Mouse (Mus musculus) MN1 (cell line): ENCODE results near the gene Relt.

Experiments
- DNase-seq: peaks from one replicate; pipeline ENCODE4 v3.0.0-alpha.2; 2016; ENCODE audit warnings: low spot score

Relt gene

DNA sequence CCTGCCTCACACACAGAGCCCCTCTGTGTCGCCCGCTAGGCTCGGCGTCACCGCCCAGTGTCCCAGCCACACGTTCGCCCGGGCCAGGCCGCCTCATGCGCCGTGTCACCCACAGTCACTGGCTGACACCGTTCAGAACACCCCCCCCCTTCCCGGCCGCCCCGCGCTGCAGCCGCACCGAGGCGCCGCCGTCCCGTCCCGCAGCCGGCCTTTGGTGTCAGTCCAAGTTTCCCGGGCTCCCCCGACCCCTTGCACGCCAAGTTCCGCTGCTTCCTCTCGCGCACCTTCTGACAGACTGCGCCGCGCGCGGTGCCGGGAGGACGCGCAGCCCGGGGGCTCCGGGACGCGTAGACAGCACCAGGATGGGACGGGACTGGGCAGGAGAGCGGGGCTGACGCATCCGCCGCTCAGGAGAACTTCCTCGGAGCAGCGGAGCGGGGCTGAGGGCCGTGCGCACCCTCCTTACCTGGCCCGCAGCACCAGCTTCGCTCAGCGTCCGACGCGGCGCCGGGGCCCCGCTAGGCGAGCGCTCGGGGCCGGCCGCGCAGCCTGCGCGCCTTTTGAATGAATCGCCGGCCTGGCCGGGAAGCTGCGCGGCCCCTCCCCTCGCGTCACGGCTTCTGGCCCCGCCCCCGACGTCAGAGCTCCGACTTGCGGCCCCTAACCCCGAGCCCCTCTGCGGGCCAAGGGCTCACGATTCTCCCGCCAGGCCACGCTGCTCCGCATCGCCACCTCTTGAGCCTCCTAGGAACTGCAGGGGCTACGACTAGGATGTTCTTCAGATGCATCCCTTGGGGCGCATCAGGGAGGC is at the start of gene Relt:
Gene Relt, minus strand, starts transcription at position 619 of the 811 bp plus-strand sequence.
- peak; percentile 98 for DNase-seq

DNA sequence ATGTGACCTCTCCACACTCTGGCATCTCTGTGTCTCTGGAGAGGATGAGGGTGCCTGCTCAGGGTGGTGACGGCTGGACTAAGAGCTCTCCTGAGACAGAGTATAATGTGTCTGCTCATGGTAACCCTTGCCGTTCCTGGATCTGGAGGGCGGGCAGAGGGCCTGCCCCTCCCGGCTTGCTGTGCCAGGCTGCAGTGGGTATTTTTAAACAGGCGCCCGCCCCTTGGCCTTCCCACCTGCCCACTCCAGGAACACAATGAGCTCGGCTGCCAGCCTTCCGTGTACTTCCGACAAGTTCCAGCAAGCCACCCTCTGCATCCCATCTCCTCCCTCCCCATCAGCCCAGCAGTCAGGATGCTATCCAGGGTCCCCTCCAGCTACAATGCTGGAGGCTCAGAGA is 48.5 kb upstream of the Relt start:
- DNase-seq: peak; percentile 30

DNA sequence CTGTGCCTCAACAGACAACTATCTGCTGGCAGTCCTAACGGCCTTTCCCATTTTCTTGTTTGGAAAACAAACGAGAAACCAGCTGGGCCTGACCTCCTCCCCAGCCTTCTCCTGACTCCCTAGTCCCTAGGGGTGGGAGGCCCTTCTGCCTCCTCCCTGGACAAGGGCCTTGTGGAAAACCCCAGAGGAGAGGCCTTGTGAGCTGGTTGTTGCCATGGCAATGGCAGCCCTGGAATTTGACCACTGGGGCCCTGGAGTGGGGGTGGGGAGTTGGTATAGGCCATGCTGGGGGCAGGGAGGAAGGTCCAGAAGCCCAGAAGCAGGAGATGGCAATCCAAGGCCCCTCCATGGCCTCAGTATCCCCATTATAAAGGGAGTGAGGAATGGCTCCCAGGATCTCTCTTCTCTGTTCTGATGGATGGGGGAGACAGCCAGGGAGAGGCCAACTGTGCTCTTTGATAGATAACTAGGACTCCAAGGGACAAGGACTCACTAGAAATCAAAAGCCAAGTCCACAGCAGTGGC is 48.1 kb upstream of the Relt start:
- DNase-seq: peak; percentile 52

DNA sequence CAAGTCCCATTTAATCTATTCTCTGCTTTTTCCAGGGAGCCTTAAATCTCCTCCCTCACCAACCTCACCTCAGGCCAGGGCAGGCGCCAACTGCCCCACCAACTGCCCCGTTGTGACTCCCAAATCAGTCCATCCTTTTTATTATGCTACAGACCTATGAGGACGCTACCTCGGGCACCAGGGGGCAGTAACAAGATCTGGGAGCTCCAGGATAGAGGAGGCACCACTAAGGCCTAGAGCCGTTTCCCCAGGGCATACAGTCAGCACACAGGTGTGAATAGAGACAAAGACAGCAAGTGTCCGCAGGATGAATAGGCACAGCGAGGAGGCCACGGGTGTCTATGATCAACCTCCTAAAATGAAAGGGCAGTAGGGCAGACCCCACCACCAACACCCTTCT is 45.3 kb upstream of the Relt start:
- peak; percentile 31 for DNase-seq

DNA sequence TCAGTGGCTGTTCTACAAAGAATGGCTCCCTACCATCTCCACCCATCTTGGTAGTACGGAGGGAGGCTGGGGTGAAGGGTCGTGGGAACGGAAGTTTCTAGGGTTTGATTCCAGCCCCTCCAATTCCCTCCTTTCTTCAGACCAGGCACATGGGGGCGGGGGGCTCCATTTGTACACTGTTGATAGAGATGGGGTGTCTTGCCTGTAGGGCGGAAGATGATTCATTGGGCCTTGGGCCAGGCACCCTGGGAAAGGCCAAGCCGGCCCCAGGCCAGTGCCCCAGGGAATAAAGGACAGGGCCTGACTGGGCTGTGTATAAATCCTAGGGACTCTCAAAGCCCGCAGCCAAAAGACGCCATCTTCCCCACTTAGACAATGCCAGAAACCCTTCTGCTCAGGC is 44.8 kb upstream of the Relt start:
- no peak for DNase-seq

DNA sequence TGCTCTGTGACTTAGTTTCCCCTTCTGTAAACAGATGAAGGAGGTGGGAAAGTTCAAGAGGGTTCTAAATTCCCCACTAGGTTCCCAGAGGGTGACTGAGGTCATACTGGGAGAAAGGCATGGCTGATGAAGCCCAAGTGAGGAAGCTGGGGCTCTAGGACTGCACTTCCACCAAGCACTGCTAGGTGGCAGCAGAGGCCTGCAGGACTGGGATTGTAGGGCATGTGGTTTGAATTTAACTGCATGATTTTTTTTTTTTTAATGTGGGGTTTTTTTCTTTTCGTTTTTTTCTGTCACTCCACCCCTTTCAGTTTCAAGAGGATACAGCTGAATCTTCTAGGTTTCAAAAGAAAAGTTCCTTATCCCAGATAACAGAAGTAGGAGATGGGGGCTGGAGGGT is 44.0 kb upstream of the Relt start:
- peak; percentile 71 for DNase-seq

DNA sequence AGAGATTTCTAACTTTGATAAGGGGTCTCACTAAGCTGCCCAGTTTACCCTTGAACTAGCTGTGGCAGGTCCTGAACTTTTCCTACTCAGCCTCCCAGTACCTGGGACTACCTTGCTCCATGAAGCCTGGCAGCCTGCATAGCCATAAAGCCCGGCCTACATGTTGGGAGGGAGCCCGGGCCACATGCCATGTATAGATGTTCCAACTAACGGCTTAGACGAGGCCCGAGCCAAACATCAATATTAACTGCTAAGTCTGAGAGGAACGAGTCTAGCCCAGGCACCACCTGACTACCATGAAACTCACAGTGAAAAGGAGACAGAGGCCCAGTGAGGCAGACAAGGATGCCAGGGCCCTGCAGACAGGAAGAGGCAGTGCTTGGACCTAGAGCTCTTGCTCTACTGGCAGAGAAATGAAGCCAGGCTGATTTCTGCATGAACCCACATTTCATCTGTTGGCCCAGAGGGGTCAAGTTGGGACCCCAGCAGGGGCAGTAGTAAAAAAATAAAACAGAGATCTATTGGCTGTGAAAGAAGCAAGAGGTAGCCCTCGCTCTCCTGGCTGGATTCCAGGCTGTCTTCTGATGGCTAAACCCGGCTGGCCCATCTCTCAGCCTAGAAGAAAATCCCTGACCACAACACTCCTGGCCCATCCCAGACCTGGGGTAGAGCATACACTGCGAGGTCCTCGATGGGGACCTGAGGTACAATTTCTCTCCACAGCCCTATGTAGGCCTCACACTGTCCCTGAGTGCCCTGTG is 43.0 kb upstream of the Relt start:
- DNase-seq: no peak

DNA sequence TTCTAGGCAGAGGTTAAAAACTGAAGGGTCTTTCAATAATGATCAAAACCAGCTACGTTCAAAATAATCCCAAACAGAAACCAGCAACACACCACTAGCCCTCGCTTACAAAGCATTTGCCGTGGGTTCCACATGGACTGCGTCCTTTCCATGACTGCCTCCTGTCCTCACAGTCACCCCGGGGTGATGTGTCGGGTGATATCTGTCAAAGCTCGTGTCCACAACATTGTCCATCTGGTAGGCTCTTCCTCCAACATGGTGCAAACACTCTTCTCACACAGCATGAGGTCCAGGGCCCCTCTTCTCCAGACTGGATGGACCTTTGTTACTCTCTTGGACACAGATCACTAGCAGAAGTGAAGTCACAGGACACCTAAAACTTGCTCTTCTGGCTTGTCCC is 41.8 kb upstream of the Relt start:
- no peak for DNase-seq

DNA sequence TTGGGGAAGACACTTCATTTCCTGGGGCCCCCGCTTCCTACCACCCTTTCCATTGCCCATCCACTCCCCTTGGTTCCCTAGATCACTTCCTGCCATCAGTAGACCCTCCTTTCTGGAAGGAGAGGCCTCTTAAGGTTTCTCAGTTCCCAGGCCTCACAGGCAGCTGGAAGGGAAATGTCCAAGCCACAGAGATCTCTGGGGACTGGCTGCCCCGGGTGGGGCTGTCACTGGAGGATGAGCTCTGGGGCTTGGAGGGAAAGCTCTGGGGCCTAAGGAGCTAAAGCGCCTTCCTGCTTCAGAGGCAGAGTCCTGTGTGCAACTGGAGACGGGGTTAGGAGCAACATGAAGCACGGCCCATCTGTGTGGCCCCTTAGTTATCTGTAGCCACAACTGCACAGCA is 41.4 kb upstream of the Relt start:
- DNase-seq: no peak

DNA sequence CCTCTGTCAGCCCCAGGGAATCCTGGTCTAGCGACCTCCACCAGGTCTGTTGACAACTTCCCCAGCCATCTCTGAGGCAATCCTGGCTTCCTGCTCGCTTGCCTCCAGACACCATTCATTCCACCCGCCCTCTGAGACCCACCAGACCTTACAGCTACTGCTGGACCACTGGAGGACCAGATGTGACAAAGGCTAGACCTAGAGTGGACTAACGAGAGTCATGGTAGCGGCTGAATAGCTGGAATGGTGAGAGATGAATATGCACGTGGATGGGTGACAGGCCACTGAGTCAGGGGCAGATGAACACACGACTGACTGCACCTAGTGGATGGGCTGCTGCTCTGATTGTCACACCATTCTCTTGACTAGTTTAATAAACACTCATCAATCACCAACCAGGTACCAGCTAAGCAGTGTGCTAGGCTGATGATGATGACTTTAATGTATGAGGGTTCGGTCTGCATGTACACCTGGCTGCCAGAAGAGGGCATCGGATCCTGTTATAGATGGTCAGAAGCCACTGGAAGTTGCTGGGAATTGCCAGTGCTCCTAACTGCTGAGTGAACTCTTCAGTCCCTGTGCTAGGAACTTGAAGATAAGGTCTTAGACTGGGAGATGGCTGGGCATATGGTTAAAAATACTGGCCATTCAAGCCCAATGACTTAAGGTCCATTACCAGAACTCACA is 39.3 kb upstream of the Relt start:
- no peak for DNase-seq

DNA sequence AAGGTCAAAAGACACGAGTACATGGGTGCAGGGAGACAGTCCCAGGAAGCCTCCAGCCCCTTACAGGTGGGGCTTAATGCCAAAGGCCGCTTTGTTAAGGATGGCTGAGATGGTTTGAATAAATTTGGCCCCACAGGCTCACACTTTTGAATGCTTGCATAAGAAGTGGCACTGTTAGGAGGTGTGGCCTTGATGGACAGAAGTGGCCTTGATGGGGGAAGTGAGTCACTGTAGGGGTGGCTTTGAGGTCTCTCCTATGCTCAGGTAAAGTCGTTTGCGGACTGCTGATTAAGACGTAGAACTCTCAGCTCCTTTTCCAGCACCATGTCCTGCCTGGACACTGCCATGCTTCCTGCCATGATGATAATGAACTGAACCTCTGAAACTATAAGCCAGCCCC is 34.6 kb upstream of the Relt start:
- no peak for DNase-seq

DNA sequence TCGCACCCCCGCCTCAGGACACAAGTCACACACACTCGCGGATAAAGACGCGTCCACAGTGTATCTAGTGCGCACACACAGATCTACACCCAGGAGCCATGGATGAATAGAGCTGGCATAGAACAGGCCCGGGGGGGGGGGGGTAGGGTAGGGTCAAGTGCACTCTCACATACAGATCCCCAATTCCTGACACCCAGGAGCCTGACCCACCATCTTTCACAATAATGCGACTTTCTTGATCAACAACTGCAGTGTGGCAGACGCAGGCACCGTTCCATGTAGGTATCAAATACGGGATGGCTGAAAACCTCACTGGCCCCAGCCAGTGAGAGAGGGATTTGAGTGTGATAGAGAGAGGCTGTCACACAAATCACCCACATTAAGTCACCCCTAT is 31.6 kb upstream of the Relt start:
- DNase-seq: no peak

DNA sequence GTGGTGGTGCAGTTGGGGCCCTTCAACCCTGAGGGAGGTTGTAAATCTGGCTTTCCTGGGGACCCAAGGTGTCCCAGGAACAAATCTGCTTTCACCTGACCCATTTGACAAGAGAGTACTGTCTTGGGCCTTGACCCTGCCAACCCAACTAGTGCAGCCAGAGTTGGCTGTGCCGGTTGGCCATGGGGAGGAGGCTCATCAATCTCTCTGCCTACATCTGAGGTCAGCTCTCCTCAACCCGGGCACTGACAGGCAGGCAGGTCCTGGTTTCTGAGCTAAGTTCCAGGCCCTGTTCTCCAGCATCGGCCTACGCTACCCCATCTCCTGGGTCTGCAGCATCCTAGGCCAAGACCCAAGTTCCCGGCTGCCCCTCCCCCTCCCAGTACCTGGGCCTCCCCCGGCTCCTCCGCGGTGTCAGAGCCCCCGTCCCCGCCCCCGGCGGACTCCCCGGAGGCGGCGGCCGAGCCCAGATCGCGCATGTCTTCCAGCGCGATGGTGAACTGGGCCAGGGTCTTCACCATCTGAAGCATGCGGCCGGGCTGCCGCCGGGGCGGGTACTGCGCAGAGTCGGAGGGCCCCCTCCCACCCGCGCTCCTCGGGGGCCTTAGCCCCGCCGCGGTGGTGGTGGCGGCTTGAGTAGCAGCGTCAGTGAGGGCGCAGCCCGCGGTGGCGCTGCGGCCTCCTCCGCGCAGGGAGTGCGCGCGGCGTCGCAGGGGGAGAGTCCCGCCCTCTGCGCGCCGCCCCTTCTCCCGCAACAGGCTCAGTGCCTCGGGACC is 31.0 kb upstream of the Relt start:
- DNase-seq: peak; percentile 69

DNA sequence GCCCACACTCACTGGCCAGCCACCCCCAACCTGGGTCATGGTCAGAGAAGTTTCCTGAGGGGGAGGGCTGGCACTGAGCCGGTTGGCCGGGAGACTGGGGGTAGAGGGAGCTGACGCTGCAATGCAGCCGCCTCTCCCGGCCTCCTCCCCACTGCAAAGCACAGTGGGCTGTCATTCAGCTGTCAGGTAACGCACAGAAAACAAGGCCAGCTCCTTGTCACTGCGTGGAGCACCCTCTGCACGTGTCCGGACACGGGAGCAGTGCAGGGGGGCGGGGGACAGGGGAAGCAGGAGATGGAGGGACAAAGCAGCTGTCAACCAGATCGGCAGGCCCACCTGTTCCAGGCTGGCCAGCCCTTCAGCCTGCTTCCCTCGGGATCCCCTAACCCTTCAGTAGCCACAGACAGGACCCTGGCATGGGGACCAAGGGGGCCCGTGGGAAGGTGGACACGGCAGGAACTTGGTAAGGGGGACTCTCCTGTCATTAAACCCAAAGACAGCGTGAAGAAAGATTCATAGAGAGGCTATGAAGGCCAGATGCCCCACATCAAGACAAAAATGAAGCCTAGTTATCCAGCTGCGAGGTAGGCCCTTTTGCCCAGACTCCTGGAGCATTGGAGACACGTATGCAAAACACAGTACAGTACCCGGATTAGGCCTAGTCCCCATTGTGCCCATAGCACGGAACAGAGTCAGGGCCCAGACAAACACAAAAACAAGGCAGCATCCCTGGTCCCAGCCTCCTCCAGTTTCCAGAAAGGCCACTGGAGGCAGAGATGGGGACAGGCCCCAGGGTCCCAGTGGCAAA is 30.2 kb upstream of the Relt start:
- DNase-seq: peak; percentile 15

DNA sequence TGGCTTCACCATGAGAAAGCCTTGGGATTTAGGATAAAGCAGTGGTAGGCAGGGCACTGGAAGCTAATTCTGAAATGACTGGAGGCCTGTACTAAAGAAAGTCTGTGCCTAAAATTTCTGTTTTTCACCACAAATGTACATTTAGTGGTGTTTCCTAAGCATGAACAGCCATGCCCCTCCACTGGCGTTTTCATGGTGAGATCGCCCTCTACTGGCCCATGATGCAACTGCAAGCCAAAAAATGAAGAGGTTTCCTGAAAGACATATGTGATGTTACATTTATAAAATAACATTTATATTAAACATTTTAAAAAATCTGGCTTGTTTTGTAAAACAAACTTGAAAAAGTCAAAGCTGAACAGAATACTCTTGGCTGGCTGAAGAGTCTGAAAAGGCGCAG is 23.3 kb upstream of the Relt start:
- DNase-seq: peak; percentile 63

DNA sequence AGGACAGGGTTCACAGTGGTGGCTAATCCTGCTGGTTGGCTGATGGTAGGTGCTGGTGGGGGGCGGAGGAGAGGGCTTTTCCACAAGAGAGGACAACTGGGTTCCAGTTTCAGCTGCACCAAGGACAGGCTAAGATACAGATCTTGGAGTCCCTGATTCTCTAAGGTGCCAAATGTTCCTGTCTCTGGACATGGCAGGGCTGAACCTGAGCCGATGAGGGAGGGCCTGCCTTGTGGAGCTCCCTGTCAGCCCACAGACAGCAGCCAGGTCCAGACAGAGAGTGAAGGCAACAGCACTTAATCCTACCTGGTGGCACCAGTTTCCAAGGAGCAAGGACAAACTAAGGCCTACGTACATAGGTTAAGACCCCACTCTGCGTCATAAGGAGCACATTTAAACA is 21.2 kb upstream of the Relt start:
- DNase-seq: no peak

DNA sequence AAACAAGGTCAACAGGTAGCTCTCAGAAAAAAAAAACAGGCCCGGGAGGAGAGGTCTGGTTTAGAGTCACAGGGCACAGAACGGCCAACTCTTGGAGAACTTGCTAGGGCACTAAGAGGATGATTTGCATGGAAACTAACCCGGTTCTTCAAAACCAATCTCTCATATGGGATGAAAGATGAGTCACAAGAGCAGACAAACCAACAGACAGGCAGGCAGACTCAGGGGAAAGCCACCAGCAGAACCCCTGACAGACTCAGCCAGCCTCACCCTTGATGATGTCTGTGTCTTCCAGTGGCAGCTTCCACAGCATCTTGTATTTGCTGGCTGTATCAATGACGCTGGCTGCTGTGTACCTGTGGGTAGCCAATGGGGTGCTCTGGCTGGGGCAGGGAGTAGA is 18.7 kb upstream of the Relt start:
- DNase-seq: no peak

DNA sequence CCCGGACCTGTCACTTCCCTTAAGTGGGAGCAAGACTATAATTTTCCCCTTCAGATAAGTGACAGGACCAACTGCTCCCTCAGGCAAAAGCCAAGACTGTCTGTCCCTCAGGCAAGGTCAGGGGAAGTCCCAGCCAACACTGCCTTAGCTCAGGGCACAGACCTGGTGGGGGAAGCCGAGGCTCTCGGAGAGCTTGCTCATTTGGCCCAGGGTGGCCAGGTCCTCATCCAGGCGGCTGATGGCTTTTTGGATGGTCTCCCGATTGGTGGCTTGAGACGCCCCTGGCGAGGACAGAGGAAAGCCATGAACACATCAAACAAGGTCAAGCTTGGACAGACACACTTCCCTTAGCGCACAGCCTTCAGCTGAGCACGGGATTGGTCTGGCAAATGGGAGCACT is 18.3 kb upstream of the Relt start:
- DNase-seq: no peak

DNA sequence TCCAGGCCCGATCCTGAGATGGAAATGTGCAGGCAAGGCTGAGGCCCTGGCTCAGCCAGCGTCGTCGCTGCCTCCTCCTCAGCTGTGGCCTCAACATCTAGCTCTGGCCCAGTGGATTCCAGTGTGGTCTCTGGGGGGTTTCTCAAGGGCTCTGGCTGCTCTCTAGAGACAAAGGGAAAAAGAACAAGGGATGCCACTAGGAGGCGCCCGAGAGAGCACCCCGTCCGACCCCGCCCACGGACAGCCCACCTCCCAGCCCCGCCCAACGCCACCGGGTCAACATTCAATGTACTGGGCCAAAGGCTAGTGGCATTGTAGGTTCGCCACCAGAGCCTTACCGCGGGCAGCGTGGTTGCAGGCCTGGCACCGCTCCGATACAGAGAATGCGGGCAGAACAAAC is 16.3 kb upstream of the Relt start:
- DNase-seq: peak; percentile 40

DNA sequence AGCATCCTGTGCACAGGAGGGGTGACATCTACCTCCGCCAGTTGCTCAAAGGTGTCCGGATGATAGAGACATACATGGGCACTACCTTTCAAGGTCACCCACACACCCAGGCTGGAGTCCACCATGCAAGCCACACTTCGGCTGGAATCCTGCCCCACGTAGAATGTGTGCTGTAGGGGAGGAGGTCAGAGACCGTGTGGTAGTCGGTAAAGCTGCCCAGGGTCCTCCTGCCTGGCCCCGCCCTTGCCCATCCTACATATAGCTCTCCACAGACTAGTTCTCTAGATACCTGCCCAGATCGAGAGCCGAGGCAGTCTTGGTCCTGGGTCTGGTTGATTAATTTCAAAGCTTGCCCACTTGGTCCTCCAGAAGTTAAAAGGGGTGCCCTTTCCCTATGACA is 13.5 kb upstream of the Relt start:
- DNase-seq: no peak

DNA sequence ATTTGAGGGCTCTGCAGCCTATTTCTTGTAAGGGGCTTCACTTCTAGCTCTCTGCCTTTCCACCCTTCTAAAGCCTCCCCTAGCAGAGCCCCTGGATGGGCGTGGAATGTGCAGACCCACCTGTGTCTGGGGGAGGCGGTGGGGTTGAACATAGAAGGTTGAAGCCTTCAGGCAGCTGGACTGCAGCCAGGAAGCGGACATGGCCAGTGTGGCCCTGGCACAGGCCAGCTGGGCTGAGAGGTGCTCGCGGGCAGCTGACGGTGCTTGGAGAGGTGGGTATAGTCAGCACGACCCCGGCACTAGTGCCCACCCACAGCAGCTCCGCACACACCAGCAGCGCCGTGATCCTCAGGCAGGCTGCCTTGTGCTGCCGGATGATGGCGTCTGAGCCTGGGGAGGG is 13.0 kb upstream of the Relt start:
- no peak for DNase-seq
